Mouse (Mus musculus): ENCODE results near the gene Prrt1. TPM values are rescaled to one million over a fixed set of nuclear protein-coding genes. Genes with fewer than 3 reads are reported as not detected.

Gene Prrt1
- polyA plus RNA-seq, 1 experiment from 2014 or later, result 0.44 TPM

DNA sequence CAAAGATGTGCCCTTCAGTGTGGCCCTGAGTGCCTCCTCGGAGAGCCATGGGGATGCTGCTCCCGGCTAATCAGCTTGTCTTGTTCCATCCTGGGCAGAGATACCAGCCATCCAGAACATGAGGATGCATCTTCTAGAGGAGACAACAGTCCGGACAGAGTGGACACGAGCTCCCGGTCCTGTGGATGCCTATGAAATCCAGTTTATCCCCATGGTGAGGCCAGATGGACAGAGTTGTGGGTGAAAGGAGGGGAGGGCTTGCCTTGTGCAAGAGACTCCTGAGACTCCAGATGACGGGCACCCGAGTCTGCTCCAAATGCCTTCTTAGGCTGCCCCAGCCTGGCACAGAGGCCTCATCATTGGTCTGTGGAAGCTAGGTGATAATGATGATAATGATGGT lies 43.8 kb downstream of the Prrt1 start:
- TF ChIP-seq CTCF (IDR thresholded peaks at IDR 0.05; ENCODE audit: low read depth), result no peak
- Histone ChIP-seq H3K27me3 (ENCODE audit: control insufficient read depth, insufficient read depth, low read length) (peaks cover 9% of the 10 kb centered on the region; the same call in 1 of the 2 replicates), H3K27ac (replicated peaks) (no peak overlapping the region), H3K4me2 (replicated peaks; ENCODE audit: low read depth) (no peak overlapping the region), H3K9me3 (ENCODE audit: control insufficient read depth, low read length) (no peaks in the 10 kb centered on the region), H3K4me3 (ENCODE audit: low read depth, low read length) (no peak overlapping the region), H3K36me3 (ENCODE audit: control insufficient read depth, insufficient read depth, low read length) (no peaks in the 10 kb centered on the region), H3K4me1 (replicated peaks; ENCODE audit: control insufficient read depth, insufficient read depth) (peaks cover 3% of the 10 kb centered on the region; the same call in 1 of the 2 replicates), H3K9ac (ENCODE audit: low read length) (no peak overlapping the region)
- WGBS, result 93% methylated on average over 7 of the region's 7 CpGs
- DNase-seq (ENCODE audit: low spot score) (no peak), ATAC-seq (ENCODE audit: low FRiP score, low TSS enrichment) (no peak)

DNA sequence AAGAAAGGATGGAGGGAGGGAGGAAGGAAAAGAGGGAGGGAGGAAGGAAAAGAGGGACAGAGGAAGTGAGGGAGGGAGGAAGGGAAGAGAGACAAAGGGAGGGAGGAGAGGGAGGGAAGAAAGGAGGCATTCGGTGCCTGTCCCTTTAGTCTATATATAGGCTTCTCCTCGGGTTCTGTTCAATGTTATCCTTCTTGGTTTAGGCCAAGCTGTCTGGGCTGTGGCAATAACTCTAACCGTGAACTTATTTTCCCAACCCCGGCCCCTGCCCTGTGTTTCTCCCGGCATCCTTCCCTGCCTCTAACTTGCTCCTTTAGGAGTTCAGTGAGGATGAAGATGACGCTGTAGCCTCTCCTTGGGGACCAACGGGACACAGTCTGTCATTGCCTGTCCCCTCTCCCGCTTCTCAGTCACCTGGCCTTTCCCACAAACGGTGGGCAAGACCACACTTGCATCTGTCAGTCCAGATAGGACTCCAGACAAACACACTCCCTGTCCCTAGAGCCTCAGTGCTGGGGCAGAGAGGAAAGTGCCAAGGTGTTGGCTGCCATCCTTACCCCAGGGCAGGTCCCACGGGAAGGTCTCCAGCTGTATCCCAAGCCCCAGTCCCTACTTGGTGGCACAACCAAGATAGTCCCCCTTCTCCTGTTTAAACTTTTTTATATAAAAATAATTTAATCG lies 45.3 kb downstream of the Prrt1 start:
- H3K4me1 ChIP-seq (replicated peaks; ENCODE audit: control insufficient read depth, insufficient read depth), result peaks cover 3% of the 10 kb centered on the region; the same call in 1 of the 2 replicates
- H3K27ac ChIP-seq (replicated peaks), result peak overlapping the region; percentile 84
- peak; percentile 52; the same call in 1 of the 2 replicates for ATAC-seq (ENCODE audit: low FRiP score, low TSS enrichment)
- no peak for DNase-seq (ENCODE audit: low spot score)
- 38% methylated on average over 11 of the region's 11 CpGs for WGBS
- TF ChIP-seq CTCF (IDR thresholded peaks at IDR 0.05; ENCODE audit: low read depth), result no peak
- no peak for TF ChIP-seq EP300 (optimal IDR thresholded peaks at IDR 0.05)
- peaks cover 9% of the 10 kb centered on the region; the same call in 1 of the 2 replicates for H3K27me3 ChIP-seq (ENCODE audit: control insufficient read depth, insufficient read depth, low read length)
- H3K9ac ChIP-seq (ENCODE audit: low read length), result no peak overlapping the region
- no peak overlapping the region for H3K4me3 ChIP-seq (ENCODE audit: low read depth, low read length)
- no peaks in the 10 kb centered on the region for H3K36me3 ChIP-seq (ENCODE audit: control insufficient read depth, insufficient read depth, low read length)
- H3K4me2 ChIP-seq (replicated peaks; ENCODE audit: low read depth), result no peak overlapping the region
- H3K9me3 ChIP-seq (ENCODE audit: control insufficient read depth, low read length), result no peaks in the 10 kb centered on the region

DNA sequence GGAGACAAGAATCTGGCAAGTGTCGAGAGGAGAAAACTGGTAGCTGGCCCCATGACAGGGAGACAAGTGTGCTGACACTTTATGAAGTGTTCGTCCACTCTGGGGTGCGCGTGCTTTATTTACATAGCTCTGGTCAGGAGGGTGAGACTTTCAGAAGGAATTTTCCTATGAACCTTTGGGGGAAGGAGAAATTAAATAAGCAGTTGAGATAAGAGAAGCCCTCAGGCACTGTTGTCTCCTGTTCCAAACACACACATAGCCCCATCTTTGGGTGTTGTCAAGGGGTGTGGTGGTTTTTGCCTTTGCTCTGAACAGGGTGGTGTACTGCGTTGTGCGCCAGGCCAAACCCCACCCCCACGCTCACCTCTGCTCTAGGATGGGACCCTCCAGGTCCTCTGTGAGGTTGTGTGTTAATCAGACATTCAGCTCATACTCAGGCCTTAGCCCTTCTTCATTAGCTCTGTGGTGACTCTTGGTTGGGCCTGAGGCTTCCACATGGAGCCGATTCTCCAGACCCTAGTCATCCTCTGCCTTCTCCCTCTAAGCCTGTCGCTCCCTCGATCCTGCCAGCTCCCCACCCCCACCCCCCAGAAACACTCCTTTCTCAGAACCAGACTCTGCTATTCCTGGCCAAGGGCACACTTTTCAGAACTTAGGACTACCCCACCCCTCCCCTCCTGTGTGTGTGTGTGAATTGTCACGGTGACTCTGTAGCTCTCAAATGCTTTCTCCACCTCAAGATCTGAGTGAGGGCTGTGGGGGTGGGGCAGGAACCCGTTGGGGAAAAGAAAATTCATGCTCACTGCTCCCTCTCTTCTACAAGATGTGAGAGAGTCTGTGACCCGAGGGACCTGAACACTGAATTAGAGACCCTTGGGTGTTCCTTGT lies 46.1 kb downstream of the Prrt1 start:
- ATAC-seq (ENCODE audit: low FRiP score, low TSS enrichment), result peak; percentile 18; the same call in 1 of the 2 replicates
- Histone ChIP-seq H3K9me3 (ENCODE audit: control insufficient read depth, low read length) (no peaks in the 10 kb centered on the region), H3K36me3 (ENCODE audit: control insufficient read depth, insufficient read depth, low read length) (no peaks in the 10 kb centered on the region), H3K9ac (ENCODE audit: low read length) (no peak overlapping the region), H3K4me1 (replicated peaks; ENCODE audit: control insufficient read depth, insufficient read depth) (peaks cover 3% of the 10 kb centered on the region; the same call in 1 of the 2 replicates), H3K4me3 (ENCODE audit: low read depth, low read length) (no peak overlapping the region), H3K4me2 (replicated peaks; ENCODE audit: low read depth) (no peak overlapping the region), H3K27ac (replicated peaks) (peak overlapping the region; percentile 84), H3K27me3 (ENCODE audit: control insufficient read depth, insufficient read depth, low read length) (peaks cover 9% of the 10 kb centered on the region; the same call in 1 of the 2 replicates)
- WGBS, result 37% methylated on average over 13 of the region's 13 CpGs
- TF ChIP-seq CTCF (IDR thresholded peaks at IDR 0.05; ENCODE audit: low read depth), result no peak
- no peak for TF ChIP-seq EP300 (optimal IDR thresholded peaks at IDR 0.05)
- DNase-seq (ENCODE audit: low spot score), result no peak

DNA sequence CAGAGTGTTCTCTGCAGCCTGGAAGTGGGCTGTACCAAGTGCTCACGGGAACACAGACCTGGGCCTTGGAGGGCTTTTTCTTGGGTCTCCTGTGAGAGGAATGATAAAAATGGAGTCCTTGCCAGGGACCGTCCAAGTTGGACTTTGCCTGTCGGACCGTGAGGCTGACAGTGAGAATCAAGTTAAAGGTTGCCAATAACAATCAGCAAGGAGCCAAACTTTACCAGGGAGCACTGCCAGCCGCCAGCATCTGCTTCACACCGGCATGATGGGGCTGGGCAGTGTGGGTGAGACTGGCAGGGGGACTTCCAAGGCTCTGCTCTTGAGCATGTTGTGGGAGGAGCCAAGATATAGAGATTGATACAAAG lies 46.7 kb downstream of the Prrt1 start:
- WGBS, result 72% methylated on average over 6 of the region's 6 CpGs
- Histone ChIP-seq H3K4me2 (replicated peaks; ENCODE audit: low read depth) (no peak overlapping the region), H3K4me3 (ENCODE audit: low read depth, low read length) (no peak overlapping the region), H3K4me1 (replicated peaks; ENCODE audit: control insufficient read depth, insufficient read depth) (peaks cover 3% of the 10 kb centered on the region; the same call in 1 of the 2 replicates), H3K27ac (replicated peaks) (peak overlapping the region; percentile 84), H3K36me3 (ENCODE audit: control insufficient read depth, insufficient read depth, low read length) (no peaks in the 10 kb centered on the region), H3K9ac (ENCODE audit: low read length) (no peak overlapping the region), H3K27me3 (ENCODE audit: control insufficient read depth, insufficient read depth, low read length) (peaks cover 4% of the 10 kb centered on the region; the same call in 1 of the 2 replicates), H3K9me3 (ENCODE audit: control insufficient read depth, low read length) (no peaks in the 10 kb centered on the region)
- no peak for DNase-seq (ENCODE audit: low spot score)
- ATAC-seq (ENCODE audit: low FRiP score, low TSS enrichment), result no peak
- TF ChIP-seq EP300 (optimal IDR thresholded peaks at IDR 0.05) (no peak), CTCF (IDR thresholded peaks at IDR 0.05; ENCODE audit: low read depth) (no peak)

DNA sequence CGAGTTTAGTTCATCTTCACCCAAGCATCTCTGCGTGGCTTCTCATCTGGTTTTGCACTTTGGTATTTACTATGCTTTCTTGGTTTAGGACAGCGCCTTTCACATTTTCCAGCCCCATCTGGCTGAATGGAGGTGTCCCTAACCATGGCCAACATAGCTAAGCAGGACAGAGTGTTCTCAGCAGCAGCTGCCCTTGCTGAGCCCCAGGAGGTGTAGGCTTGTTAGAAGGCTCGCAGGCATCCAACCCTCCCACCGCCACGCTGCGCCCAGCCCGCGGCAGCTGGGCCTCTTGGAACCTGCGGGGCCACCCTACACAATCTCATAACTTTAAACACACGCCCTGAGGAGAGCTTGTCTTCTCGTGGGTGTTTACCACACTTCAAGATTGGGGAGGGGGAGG lies 47.3 kb downstream of the Prrt1 start:
- no peak for TF ChIP-seq EP300 (optimal IDR thresholded peaks at IDR 0.05)
- TF ChIP-seq CTCF (IDR thresholded peaks at IDR 0.05; ENCODE audit: low read depth), result no peak
- H3K27me3 ChIP-seq (ENCODE audit: control insufficient read depth, insufficient read depth, low read length), result peaks cover 3% of the 10 kb centered on the region; the same call in 1 of the 2 replicates
- no peaks in the 10 kb centered on the region for H3K36me3 ChIP-seq (ENCODE audit: control insufficient read depth, insufficient read depth, low read length)
- no peak overlapping the region for H3K4me3 ChIP-seq (ENCODE audit: low read depth, low read length)
- no peak overlapping the region for H3K9ac ChIP-seq (ENCODE audit: low read length)
- H3K4me2 ChIP-seq (replicated peaks; ENCODE audit: low read depth), result no peak overlapping the region
- no peak overlapping the region; the same call in 1 of the 2 replicates for H3K27ac ChIP-seq (replicated peaks)
- no peaks in the 10 kb centered on the region; the same call in 1 of the 2 replicates for H3K4me1 ChIP-seq (replicated peaks; ENCODE audit: control insufficient read depth, insufficient read depth)
- DNase-seq (ENCODE audit: low spot score), result no peak
- ATAC-seq (ENCODE audit: low FRiP score, low TSS enrichment), result no peak
- whole genome bisulfite sequencing, result 56% methylated on average over 12 of the region's 12 CpGs
- H3K9me3 ChIP-seq (ENCODE audit: control insufficient read depth, low read length), result no peaks in the 10 kb centered on the region

Data from stomach, postnatal 0 days (tissue).